Comparison of ENCODE assay signal across 14 mouse cellular contexts in the genomic region with DNA sequence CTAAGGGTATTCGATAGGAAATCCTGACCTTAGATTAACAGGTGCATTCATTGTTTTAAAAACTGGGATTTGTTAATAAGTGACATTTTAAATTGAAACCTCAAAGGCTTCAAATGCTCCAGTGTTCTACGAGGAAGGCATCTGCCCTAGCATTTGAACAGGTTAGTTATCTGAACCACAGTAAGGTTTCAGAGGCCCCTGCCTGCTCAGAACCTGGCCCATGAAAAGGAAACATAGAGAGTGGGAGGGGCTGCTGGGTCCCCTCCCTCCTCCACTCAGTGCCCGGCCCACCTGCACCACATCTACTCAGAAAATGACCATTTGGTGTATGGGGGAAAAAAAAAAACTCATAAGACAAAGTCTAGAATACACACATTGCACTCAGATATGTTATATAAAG.
DNase-seq lines count a peak whose midpoint lies in the region; ATAC-seq and TF ChIP-seq lines count a peak whose summit lies in the region.
"Had no signal": no experiment of that assay in that cellular context is flagged by ENCODE, and none has a peak within 500 bp of the region (broad histone marks: within the 10 kb centered on the region; RNA-seq: fewer than 3 reads in every experiment).

No protein-coding gene starts in this region.

- H3K27ac ChIP-seq in layer of hippocampus, adult 2 months, result peak overlapping the region; percentile 100
- H3K27ac ChIP-seq in forebrain, embryonic 10.5 days, result peak overlapping the region; percentile 100
- H3K27ac ChIP-seq in hindbrain, embryonic 15.5 days (replicated peaks), result peak overlapping the region; percentile 100
- peak overlapping the region; percentile 100 for H3K27ac ChIP-seq in neural tube, embryonic 13.5 days (replicated peaks)
- H3K27ac ChIP-seq in kidney, adult 2 months (ENCODE audit: insufficient read depth, low read depth, low read length), result no peak overlapping the region
- H3K27ac ChIP-seq in intestine, postnatal 0 days (ENCODE audit: low read depth, low read length), result no peak overlapping the region
- H3K27ac ChIP-seq: heart, adult 2 months; liver, embryonic 13.5 days had no signal

- H3K4me2 ChIP-seq in hindbrain, embryonic 15.5 days, result peak overlapping the region; percentile 78
- peak overlapping the region; percentile 69 for H3K4me2 ChIP-seq in neural tube, embryonic 13.5 days
- H3K4me2 ChIP-seq in intestine, postnatal 0 days (replicated peaks; ENCODE audit: low read depth), result no peak overlapping the region
- H3K4me2 ChIP-seq: liver, embryonic 13.5 days had no signal

- no peak for TF ChIP-seq CTCF in layer of hippocampus, adult 2 months (conservative IDR thresholded peaks at IDR 0.05)
- TF ChIP-seq CTCF in kidney, adult 2 months (conservative IDR thresholded peaks at IDR 0.05; ENCODE audit: insufficient read depth, insufficient read length, low read depth, low read length), result no peak
- TF ChIP-seq CTCF in intestine, postnatal 0 days (IDR thresholded peaks at IDR 0.05; ENCODE audit: low read depth), result no peak

- no peak for TF ChIP-seq POLR2A in kidney, adult 2 months (IDR thresholded peaks at IDR 0.05; ENCODE audit: low read depth, low read length)

- no peak for DNase-seq in layer of hippocampus, adult 2 months (ENCODE audit: low spot score in 2 of 2)
- DNase-seq in layer of hippocampus, adult 9-10 months (ENCODE audit: low spot score), result no peak
- DNase-seq in forebrain, embryonic 10.5 days (ENCODE audit: extremely low spot score, low spot score), result peak; percentile 18
- no peak for DNase-seq in kidney, adult 2 months
- DNase-seq in ovary, adult 18-20 months (ENCODE audit: low spot score), result no peak
- DNase-seq: adrenal gland, adult 8-10 months; heart, adult 2 months; kidney, postnatal 14 days; liver, embryonic 13.5 days; lung, postnatal 4 days had no signal

- peaks cover 13% of the 10 kb centered on the region for H3K36me3 ChIP-seq in forebrain, embryonic 10.5 days (replicated peaks)
- H3K36me3 ChIP-seq in hindbrain, embryonic 15.5 days, result no peaks in the 10 kb centered on the region
- H3K36me3 ChIP-seq in neural tube, embryonic 13.5 days, result no peaks in the 10 kb centered on the region
- H3K36me3 ChIP-seq in kidney, adult 2 months (ENCODE audit: control insufficient read depth, insufficient read depth, low read length), result no peaks in the 10 kb centered on the region
- no peaks in the 10 kb centered on the region for H3K36me3 ChIP-seq in intestine, postnatal 0 days (ENCODE audit: control insufficient read depth, insufficient read depth)
- H3K36me3 ChIP-seq: liver, embryonic 13.5 days had no signal

- H3K4me1 ChIP-seq in forebrain, embryonic 10.5 days, result peaks cover 11% of the 10 kb centered on the region
- H3K4me1 ChIP-seq in hindbrain, embryonic 15.5 days (replicated peaks), result no peaks in the 10 kb centered on the region; the same call in 1 of the 2 replicates
- H3K4me1 ChIP-seq in neural tube, embryonic 13.5 days (replicated peaks), result 0 out of 2 replicates have a peak, but pooled peaks cover 3% of the 10 kb centered on the region
- H3K4me1 ChIP-seq in kidney, adult 2 months (ENCODE audit: control insufficient read depth, insufficient read depth, low read length), result 0 out of 2 replicates have a peak, but pooled peaks cover 3% of the 10 kb centered on the region
- no peaks in the 10 kb centered on the region for H3K4me1 ChIP-seq in intestine, postnatal 0 days (replicated peaks; ENCODE audit: control insufficient read depth, insufficient read depth, low read length)
- H3K4me1 ChIP-seq: liver, embryonic 13.5 days had no signal

- 20% methylated on average over 3 of the region's 3 CpGs for WGBS in forebrain, embryonic 10.5 days
- 10% methylated on average over 3 of the region's 3 CpGs for WGBS in hindbrain, embryonic 15.5 days
- 13% methylated on average over 3 of the region's 3 CpGs for WGBS in neural tube, embryonic 13.5 days
- 29% methylated on average over 3 of the region's 3 CpGs for WGBS in kidney, adult 2 months
- 13% methylated on average over 3 of the region's 3 CpGs for WGBS in intestine, postnatal 0 days

- peak overlapping the region; percentile 84 for H3K9ac ChIP-seq in hindbrain, embryonic 15.5 days
- peak overlapping the region; percentile 100 for H3K9ac ChIP-seq in neural tube, embryonic 13.5 days
- no peak overlapping the region for H3K9ac ChIP-seq in intestine, postnatal 0 days (ENCODE audit: low read depth, low read length)
- H3K9ac ChIP-seq: liver, embryonic 13.5 days had no signal

- H3K4me3 ChIP-seq in layer of hippocampus, adult 2 months, result peak overlapping the region; percentile 88
- peak overlapping the region; percentile 84 for H3K4me3 ChIP-seq in forebrain, embryonic 10.5 days
- H3K4me3 ChIP-seq in hindbrain, embryonic 15.5 days, result peak overlapping the region; percentile 77
- peak overlapping the region; percentile 84 for H3K4me3 ChIP-seq in neural tube, embryonic 13.5 days
- no peak overlapping the region for H3K4me3 ChIP-seq in kidney, adult 2 months (ENCODE audit: insufficient read depth, low read depth, low read length)
- H3K4me3 ChIP-seq in intestine, postnatal 0 days (ENCODE audit: low read depth, low read length), result no peak overlapping the region
- H3K4me3 ChIP-seq: heart, adult 2 months; liver, embryonic 13.5 days had no signal

- H3K27me3 ChIP-seq in forebrain, embryonic 10.5 days (ENCODE audit: poor library complexity, severe bottlenecking), result peaks cover 100% of the 10 kb centered on the region
- no peaks in the 10 kb centered on the region for H3K27me3 ChIP-seq in hindbrain, embryonic 15.5 days
- H3K27me3 ChIP-seq in neural tube, embryonic 13.5 days, result no peaks in the 10 kb centered on the region
- peaks cover 16% of the 10 kb centered on the region for H3K27me3 ChIP-seq in kidney, adult 2 months (replicated peaks; ENCODE audit: control insufficient read depth, insufficient read depth, low read length)
- H3K27me3 ChIP-seq in intestine, postnatal 0 days (replicated peaks; ENCODE audit: control insufficient read depth, insufficient read depth, low read length), result peaks cover 97% of the 10 kb centered on the region

- no peak for ATAC-seq in hindbrain, embryonic 15.5 days (ENCODE audit: low FRiP score, low read depth)
- no peak for ATAC-seq in neural tube, embryonic 13.5 days (ENCODE audit: low read depth)
- no peak for ATAC-seq in intestine, postnatal 0 days
- ATAC-seq: Patski had no signal

- no peaks in the 10 kb centered on the region for H3K9me3 ChIP-seq in forebrain, embryonic 10.5 days
- no peaks in the 10 kb centered on the region for H3K9me3 ChIP-seq in hindbrain, embryonic 15.5 days
- H3K9me3 ChIP-seq in neural tube, embryonic 13.5 days, result no peaks in the 10 kb centered on the region
- no peaks in the 10 kb centered on the region for H3K9me3 ChIP-seq in intestine, postnatal 0 days (ENCODE audit: control insufficient read depth)
- H3K9me3 ChIP-seq: liver, embryonic 13.5 days had no signal

Comparison
In these comparisons a context has a peak if more than half of its experiments do, and no peak if none do; other contexts are left out.
1. H3K27ac ChIP-seq: peak in layer of hippocampus, adult 2 months (single experiment), forebrain, embryonic 10.5 days (single experiment), hindbrain, embryonic 15.5 days (single experiment) and neural tube, embryonic 13.5 days (single experiment); none in kidney, adult 2 months (single experiment) and intestine, postnatal 0 days (single experiment).
2. H3K4me3 ChIP-seq: peak in layer of hippocampus, adult 2 months (single experiment), forebrain, embryonic 10.5 days (single experiment), hindbrain, embryonic 15.5 days (single experiment) and neural tube, embryonic 13.5 days (single experiment); none in kidney, adult 2 months (single experiment) and intestine, postnatal 0 days (single experiment).